Mouse (Mus musculus) limb, embryonic 14.5 days (tissue): ENCODE measurements around the gene Setd2. TPM values are rescaled to one million over a fixed set of nuclear protein-coding genes. Genes with fewer than 3 reads are reported as not detected.

Source experiments
- ATAC-seq: fragments of 200-750 bp; cut with Nextera tagmentation; 2 replicates; pipeline ENCODE4 v1.8.0; 2017; ENCODE audit warnings: low read depth, moderate number of reproducible peaks, moderate TSS enrichment; ENCODE audit not compliant: low FRiP score
- DNase-seq: peaks from one replicate; pipeline ENCODE4 v3.0.0-alpha.2; 2015; ENCODE audit warnings: low spot score
- H3K27ac ChIP-seq: fragments of 300-500 bp; sonication (generic); replicated peaks from 2 replicates; pipeline ENCODE4 v1.5.1; 2014; ENCODE audit warnings: low read depth, mild to moderate bottlenecking, low read length, moderate library complexity, mixed read lengths
- H3K27me3 ChIP-seq: fragments of 300-500 bp; sonication (generic); 2 replicates; pipeline ENCODE4 v1.6.1; 2014; ENCODE audit warnings: low read length, mixed read lengths; ENCODE audit not compliant: control insufficient read depth, insufficient read depth
- H3K36me3 ChIP-seq: fragments of 300-500 bp; sonication (generic); 2 replicates; pipeline ENCODE4 v1.6.1; 2014; ENCODE audit warnings: mild to moderate bottlenecking, low read length, moderate library complexity, mixed read lengths; ENCODE audit not compliant: control insufficient read depth, insufficient read depth
- H3K4me1 ChIP-seq: fragments of 300-500 bp; sonication (generic); 2 replicates; pipeline ENCODE4 v1.6.1; 2014; ENCODE audit warnings: antibody characterized with exemption, low read length, mixed read lengths; ENCODE audit not compliant: control insufficient read depth, insufficient read depth
- H3K4me2 ChIP-seq: fragments of 300-500 bp; sonication (generic); replicated peaks from 2 replicates; pipeline ENCODE4 v1.6.1; 2014; ENCODE audit warnings: low read depth, mild to moderate bottlenecking, low read length, moderate library complexity; ENCODE audit not compliant: severe bottlenecking
- H3K4me3 ChIP-seq: fragments of 300-500 bp; sonication (generic); replicated peaks from 2 replicates; pipeline ENCODE4 v1.5.1; 2014; ENCODE audit warnings: low read length
- H3K9ac ChIP-seq: fragments of 300-500 bp; sonication (generic); 2 replicates; pipeline ENCODE4 v1.6.1; 2014; ENCODE audit warnings: mild to moderate bottlenecking, low read depth, low read length, moderate library complexity; ENCODE audit not compliant: severe bottlenecking
- H3K9me3 ChIP-seq: fragments of 300-500 bp; sonication (generic); 2 replicates; pipeline ENCODE4 v1.6.1; 2016; ENCODE audit warnings: low read length; ENCODE audit not compliant: control insufficient read depth
- POLR2A ChIP-seq: fragments of 200-500 bp; IDR thresholded peaks from 2 replicates; pipeline ENCODE4 v1.8.0; 2012; ENCODE audit warnings: inconsistent platforms, mild to moderate bottlenecking, moderate library complexity, borderline replicate concordance; ENCODE audit not compliant: insufficient read depth, insufficient read length; ENCODE audit errors: extremely low read depth
- WGBS: fragments of 180-500 bp; shearing (Covaris S2); extraction: QIAGEN DNeasy Blood & Tissue Kit; methylation state at CpG from one replicate; pipeline ENCODE4 v1.1.7; 2014; 5-methylcytosine and 5-hydroxymethylcytosine counted together
- microRNA-seq: library from miRNA; unstranded; fragments of <30 nt; microRNA quantifications from one replicate; pipeline ENCODE4, GENCODE M21; 2016
- polyA plus RNA-seq, 2 experiments: library from polyadenylated mRNA; depleted of rRNA in 1 of 2; stranded (reverse) in 1 of 2; unstranded in 1 of 2; fragments of >200 nt; fragmentation: Nextera tagmentation in 1 of 2; extraction: Ambion mirVana in 1 of 2; gene quantifications; 2 replicates each; pipeline versions ENCODE4 v1.2.1 to v1.2.3; 2012 to 2014

Setd2 gene
- polyA plus RNA-seq, 2 experiments, result 52.7 to 86.5 TPM

- no peak overlapping the region for H3K4me2 ChIP-seq
- H3K27ac ChIP-seq, result no peak overlapping the region
- H3K27me3 ChIP-seq, result no peaks in the 10 kb centered on the region
- no peaks in the 10 kb centered on the region for H3K9me3 ChIP-seq
- no peak overlapping the region for H3K9ac ChIP-seq
- no peaks in the 10 kb centered on the region for H3K36me3 ChIP-seq
- no peak overlapping the region for H3K4me3 ChIP-seq
- 0 out of 2 replicates have a peak, but pooled peaks cover 3% of the 10 kb centered on the region for H3K4me1 ChIP-seq
- DNase-seq, result no peak
- 49% methylated on average over 4 of the region's 4 CpGs for WGBS
- ATAC-seq, result no peak
- no peak for TF ChIP-seq POLR2A
These were observed 134.9 kb downstream of the Setd2 start for GRCm38 (mm10) chr9:110667219-110667836.

Small RNA genes within 50 kb of the gene (microRNA-seq; reads per million reads assigned to microRNA genes)
- gene Mir8107, result not detected

Other genes starting within 250 kb of the Setd2 start
- 36.1 and 43.4 TPM in 2 replicates for gene Elp6, start 227.4 kb upstream of the Setd2 start, polyA plus RNA-seq (2012; rRNA removed)
- 25.3 and 25.8 TPM in 2 replicates for gene Elp6, start 227.4 kb upstream of the Setd2 start, polyA plus RNA-seq (2014; fragmentation: Nextera tagmentation; extraction: Ambion mirVana)
- 30.3 and 36.9 TPM in 2 replicates for gene Scap, start 199.3 kb upstream of the Setd2 start, polyA plus RNA-seq (2012; rRNA removed)
- 28.4 and 33.5 TPM in 2 replicates for gene Scap, start 199.3 kb upstream of the Setd2 start, polyA plus RNA-seq (2014; fragmentation: Nextera tagmentation; extraction: Ambion mirVana)
- gene Ptpn23, start 124.4 kb upstream of the Setd2 start, polyA plus RNA-seq (2012; rRNA removed), result 44.5 and 53.2 TPM in 2 replicates
- 18.5 and 22.4 TPM in 2 replicates for gene Ptpn23, start 124.4 kb upstream of the Setd2 start, polyA plus RNA-seq (2014; fragmentation: Nextera tagmentation; extraction: Ambion mirVana)
- 1.5 and 3.8 TPM in 2 replicates for gene Ngp, start 112.8 kb upstream of the Setd2 start, polyA plus RNA-seq (2012; rRNA removed)
- gene Ngp, start 112.8 kb upstream of the Setd2 start, polyA plus RNA-seq (2014; fragmentation: Nextera tagmentation; extraction: Ambion mirVana), result 2.2 and 5.9 TPM in 2 replicates
- 21.0 and 23.9 TPM in 2 replicates for gene Klhl18, start 55.9 kb upstream of the Setd2 start, polyA plus RNA-seq (2012; rRNA removed)
- gene Klhl18, start 55.9 kb upstream of the Setd2 start, polyA plus RNA-seq (2014; fragmentation: Nextera tagmentation; extraction: Ambion mirVana), result 11.0 and 11.7 TPM in 2 replicates
- gene Kif9, start 55.6 kb upstream of the Setd2 start, polyA plus RNA-seq (2012; rRNA removed), result 0.94 and 1.1 TPM in 2 replicates
- 0.77 and 1.2 TPM in 2 replicates for gene Kif9, start 55.6 kb upstream of the Setd2 start, polyA plus RNA-seq (2014; fragmentation: Nextera tagmentation; extraction: Ambion mirVana)
- 40.0 and 53.8 TPM in 2 replicates for gene Nradd, start 91.9 kb downstream of the Setd2 start, polyA plus RNA-seq (2012; rRNA removed)
- 28.1 and 30.4 TPM in 2 replicates for gene Nradd, start 91.9 kb downstream of the Setd2 start, polyA plus RNA-seq (2014; fragmentation: Nextera tagmentation; extraction: Ambion mirVana)
- 8.4 and 9.4 TPM in 2 replicates for gene Nbeal2, start 121.6 kb downstream of the Setd2 start, polyA plus RNA-seq (2012; rRNA removed)
- 3.2 and 3.3 TPM in 2 replicates for gene Nbeal2, start 121.6 kb downstream of the Setd2 start, polyA plus RNA-seq (2014; fragmentation: Nextera tagmentation; extraction: Ambion mirVana)
- 72.2 and 83.8 TPM in 2 replicates for gene Ccdc12, start 123.9 kb downstream of the Setd2 start, polyA plus RNA-seq (2012; rRNA removed)
- 102 and 123 TPM in 2 replicates for gene Ccdc12, start 123.9 kb downstream of the Setd2 start, polyA plus RNA-seq (2014; fragmentation: Nextera tagmentation; extraction: Ambion mirVana)
- gene Myl3, start 209.3 kb downstream of the Setd2 start, polyA plus RNA-seq (2012; rRNA removed), result 18.9 and 26.1 TPM in 2 replicates
- 16.4 and 28.1 TPM in 2 replicates for gene Myl3, start 209.3 kb downstream of the Setd2 start, polyA plus RNA-seq (2014; fragmentation: Nextera tagmentation; extraction: Ambion mirVana)
- gene Pth1r, start 214.5 kb downstream of the Setd2 start, polyA plus RNA-seq (2012; rRNA removed), result 149 and 203 TPM in 2 replicates
- gene Pth1r, start 214.5 kb downstream of the Setd2 start, polyA plus RNA-seq (2014; fragmentation: Nextera tagmentation; extraction: Ambion mirVana), result 96.9 and 99.1 TPM in 2 replicates